Mouse (Mus musculus): ENCODE measurements around the gene Slc12a1. TPM values are rescaled to one million over a fixed set of nuclear protein-coding genes. Genes with fewer than 3 reads are reported as not detected.

Slc12a1 gene
- polyA plus RNA-seq, 1 experiment from 2014 or later: not detected

DNA sequence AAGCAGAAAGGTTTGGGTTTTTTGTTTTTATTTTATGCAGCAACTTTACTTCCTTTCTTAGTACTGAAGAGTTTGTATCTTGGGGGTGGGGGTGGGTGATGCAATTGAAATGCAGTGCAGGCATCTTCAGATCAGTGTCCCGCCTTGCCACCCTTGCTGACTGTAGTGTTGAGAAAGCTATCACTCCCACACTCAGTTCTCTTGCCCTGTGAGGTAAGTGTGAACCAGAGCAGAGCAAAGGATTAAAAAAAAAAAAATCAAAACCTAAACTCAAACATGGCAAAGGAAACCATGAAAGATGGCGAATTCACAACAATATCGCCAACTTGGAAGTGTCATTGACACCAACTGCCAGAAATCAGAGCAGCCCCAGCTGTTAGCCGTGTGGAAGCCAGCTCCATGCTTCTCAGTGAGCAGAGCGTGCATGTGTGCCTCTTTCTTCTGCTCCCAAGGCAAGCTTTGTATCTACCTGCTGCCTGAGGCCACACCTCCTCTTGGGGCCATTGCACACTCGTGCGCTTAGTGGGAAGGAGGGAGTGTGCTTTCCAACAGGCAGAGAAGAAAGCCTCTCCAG is 26.0 kb downstream of the Slc12a1 start:
- no peak for DNase-seq (ENCODE audit: low spot score)
- Histone ChIP-seq H3K9me3 (ENCODE audit: control insufficient read depth, low read length) (no peaks in the 10 kb centered on the region), H3K9ac (ENCODE audit: low read length) (no peak overlapping the region), H3K4me1 (ENCODE audit: control insufficient read depth, insufficient read depth, low read length) (no peaks in the 10 kb centered on the region), H3K27me3 (ENCODE audit: control insufficient read depth, insufficient read depth, low read length) (no peaks in the 10 kb centered on the region), H3K4me2 (ENCODE audit: low read depth, severe bottlenecking) (no peak overlapping the region), H3K4me3 (ENCODE audit: low read depth, low read length) (no peak overlapping the region), H3K27ac (replicated peaks; ENCODE audit: low read depth, low read length) (no peak overlapping the region), H3K36me3 (ENCODE audit: control insufficient read depth, insufficient read depth, low read length) (no peaks in the 10 kb centered on the region)
- ATAC-seq (ENCODE audit: insufficient number of reproducible peaks, low FRiP score, low TSS enrichment, low read depth): no peak
- 81% methylated on average over 7 of the region's 7 CpGs for WGBS

DNA sequence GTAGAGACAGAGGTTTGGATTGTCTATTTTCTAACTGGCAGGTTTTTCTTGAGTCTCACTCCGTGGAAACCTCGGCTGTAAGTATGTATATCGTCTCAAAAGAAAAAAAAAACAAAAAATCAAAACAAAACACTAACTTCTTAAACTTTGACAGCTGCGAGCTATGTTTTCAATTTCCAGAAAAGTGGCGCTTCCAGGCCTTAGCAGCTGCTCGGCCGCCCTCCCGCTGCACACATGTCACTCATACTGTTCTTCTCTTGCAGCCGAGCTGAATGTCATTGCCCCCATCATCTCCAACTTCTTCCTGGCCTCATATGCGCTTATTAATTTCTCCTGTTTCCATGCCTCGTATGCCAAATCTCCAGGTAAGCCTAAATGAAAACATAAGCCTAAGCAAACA is 35.6 kb downstream of the Slc12a1 start:
- no peaks in the 10 kb centered on the region for H3K9me3 ChIP-seq (ENCODE audit: control insufficient read depth, low read length)
- H3K27me3 ChIP-seq (ENCODE audit: control insufficient read depth, insufficient read depth, low read length): no peaks in the 10 kb centered on the region
- DNase-seq (ENCODE audit: low spot score) (no peak), ATAC-seq (ENCODE audit: insufficient number of reproducible peaks, low FRiP score, low TSS enrichment, low read depth) (no peak)
- 73% methylated on average over 11 of the region's 11 CpGs for WGBS
- H3K36me3 ChIP-seq (ENCODE audit: control insufficient read depth, insufficient read depth, low read length): no peaks in the 10 kb centered on the region
- H3K4me3 ChIP-seq (ENCODE audit: low read depth, low read length): no peak overlapping the region
- no peaks in the 10 kb centered on the region for H3K4me1 ChIP-seq (ENCODE audit: control insufficient read depth, insufficient read depth, low read length)
- H3K4me2 ChIP-seq (ENCODE audit: low read depth, severe bottlenecking): no peak overlapping the region
- no peak overlapping the region for H3K9ac ChIP-seq (ENCODE audit: low read length)
- H3K27ac ChIP-seq (replicated peaks; ENCODE audit: low read depth, low read length): no peak overlapping the region

DNA sequence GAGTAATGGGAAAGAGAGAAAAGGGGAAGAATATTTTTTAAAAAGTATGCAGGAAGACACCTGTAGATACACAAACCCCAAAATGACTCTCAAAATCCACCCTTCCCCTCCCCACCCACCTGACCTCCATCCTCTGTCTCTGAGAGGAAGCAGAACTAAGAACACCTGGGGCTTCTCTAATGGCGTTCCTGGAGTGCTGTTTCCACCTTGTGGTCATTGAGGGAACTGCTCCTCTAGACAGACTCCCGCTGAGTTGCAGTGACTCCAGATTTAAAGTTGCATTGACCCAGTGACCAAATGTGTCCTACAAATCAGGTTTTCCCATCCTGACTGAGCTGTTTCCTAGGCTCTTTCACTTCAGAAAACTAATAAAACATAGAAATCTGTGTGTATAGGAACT is 36.9 kb downstream of the Slc12a1 start:
- H3K36me3 ChIP-seq (ENCODE audit: control insufficient read depth, insufficient read depth, low read length): no peaks in the 10 kb centered on the region
- no peak overlapping the region for H3K4me2 ChIP-seq (ENCODE audit: low read depth, severe bottlenecking)
- H3K4me1 ChIP-seq (ENCODE audit: control insufficient read depth, insufficient read depth, low read length): no peaks in the 10 kb centered on the region
- H3K9me3 ChIP-seq (ENCODE audit: control insufficient read depth, low read length): no peaks in the 10 kb centered on the region
- H3K27me3 ChIP-seq (ENCODE audit: control insufficient read depth, insufficient read depth, low read length): no peaks in the 10 kb centered on the region
- no peak overlapping the region for H3K9ac ChIP-seq (ENCODE audit: low read length)
- DNase-seq (ENCODE audit: low spot score) (peak; percentile 78), ATAC-seq (ENCODE audit: insufficient number of reproducible peaks, low FRiP score, low TSS enrichment, low read depth) (no peak; the same call in 1 of the 2 replicates)
- no peak overlapping the region for H3K27ac ChIP-seq (replicated peaks; ENCODE audit: low read depth, low read length)
- WGBS: 4% methylated on average over 2 of the region's 2 CpGs
- H3K4me3 ChIP-seq (ENCODE audit: low read depth, low read length): no peak overlapping the region

DNA sequence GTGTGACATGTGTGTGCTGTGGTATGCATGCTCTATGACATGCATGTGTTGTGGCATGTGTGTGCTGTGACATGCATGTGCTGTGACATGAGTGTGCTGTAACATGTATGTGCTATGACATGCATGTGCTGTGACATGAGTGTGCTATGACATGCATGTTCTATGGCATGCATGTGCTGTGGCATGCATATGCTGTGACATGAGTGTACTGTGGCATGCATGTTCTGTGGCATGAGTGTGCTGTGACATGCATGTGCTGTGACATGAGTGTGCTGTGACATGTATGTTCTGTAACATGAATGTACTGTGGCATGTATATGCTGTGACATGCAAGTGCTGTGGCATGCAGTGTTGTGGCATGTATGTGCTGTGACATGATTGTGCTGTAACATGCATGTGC is 40.6 kb downstream of the Slc12a1 start:
- DNase-seq (ENCODE audit: low spot score): no peak
- H3K9ac ChIP-seq (ENCODE audit: low read length): no peak overlapping the region
- no peaks in the 10 kb centered on the region for H3K9me3 ChIP-seq (ENCODE audit: control insufficient read depth, low read length)
- no peak for ATAC-seq (ENCODE audit: insufficient number of reproducible peaks, low FRiP score, low TSS enrichment, low read depth)
- no peak overlapping the region for H3K4me2 ChIP-seq (ENCODE audit: low read depth, severe bottlenecking)
- no peak overlapping the region for H3K4me3 ChIP-seq (ENCODE audit: low read depth, low read length)
- no peaks in the 10 kb centered on the region for H3K36me3 ChIP-seq (ENCODE audit: control insufficient read depth, insufficient read depth, low read length)
- no peak overlapping the region for H3K27ac ChIP-seq (replicated peaks; ENCODE audit: low read depth, low read length)
- H3K4me1 ChIP-seq (ENCODE audit: control insufficient read depth, insufficient read depth, low read length): no peaks in the 10 kb centered on the region
- no peaks in the 10 kb centered on the region for H3K27me3 ChIP-seq (ENCODE audit: control insufficient read depth, insufficient read depth, low read length)

DNA sequence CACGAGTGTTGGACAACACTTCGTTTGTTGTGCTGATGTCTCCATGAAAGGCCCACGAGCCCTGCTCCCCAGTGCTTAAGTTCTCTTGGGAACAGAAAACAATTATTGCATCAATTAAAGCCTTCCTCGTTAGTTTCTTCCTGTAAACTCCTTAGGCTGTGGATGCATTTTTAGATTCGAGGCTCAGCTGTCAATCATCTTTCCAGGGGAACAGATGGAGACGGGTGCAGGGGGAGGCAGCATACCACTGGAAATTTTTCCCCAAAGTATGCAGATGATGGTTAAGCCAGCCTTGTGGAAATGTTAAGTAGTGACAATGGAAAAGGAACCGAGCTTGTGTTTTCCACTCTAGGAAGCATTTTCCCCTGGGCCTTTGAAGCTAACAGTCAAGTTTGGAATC is 44.5 kb downstream of the Slc12a1 start:
- 61% methylated on average over 7 of the region's 7 CpGs for WGBS
- ATAC-seq (ENCODE audit: insufficient number of reproducible peaks, low FRiP score, low TSS enrichment, low read depth): no peak
- no peaks in the 10 kb centered on the region for H3K27me3 ChIP-seq (ENCODE audit: control insufficient read depth, insufficient read depth, low read length)
- H3K27ac ChIP-seq (replicated peaks; ENCODE audit: low read depth, low read length): no peak overlapping the region
- no peak overlapping the region for H3K4me2 ChIP-seq (ENCODE audit: low read depth, severe bottlenecking)
- no peak overlapping the region for H3K4me3 ChIP-seq (ENCODE audit: low read depth, low read length)
- no peaks in the 10 kb centered on the region for H3K4me1 ChIP-seq (ENCODE audit: control insufficient read depth, insufficient read depth, low read length)
- H3K9me3 ChIP-seq (ENCODE audit: control insufficient read depth, low read length): no peaks in the 10 kb centered on the region
- no peak overlapping the region for H3K9ac ChIP-seq (ENCODE audit: low read length)
- no peak for DNase-seq (ENCODE audit: low spot score)
- no peaks in the 10 kb centered on the region for H3K36me3 ChIP-seq (ENCODE audit: control insufficient read depth, insufficient read depth, low read length)

DNA sequence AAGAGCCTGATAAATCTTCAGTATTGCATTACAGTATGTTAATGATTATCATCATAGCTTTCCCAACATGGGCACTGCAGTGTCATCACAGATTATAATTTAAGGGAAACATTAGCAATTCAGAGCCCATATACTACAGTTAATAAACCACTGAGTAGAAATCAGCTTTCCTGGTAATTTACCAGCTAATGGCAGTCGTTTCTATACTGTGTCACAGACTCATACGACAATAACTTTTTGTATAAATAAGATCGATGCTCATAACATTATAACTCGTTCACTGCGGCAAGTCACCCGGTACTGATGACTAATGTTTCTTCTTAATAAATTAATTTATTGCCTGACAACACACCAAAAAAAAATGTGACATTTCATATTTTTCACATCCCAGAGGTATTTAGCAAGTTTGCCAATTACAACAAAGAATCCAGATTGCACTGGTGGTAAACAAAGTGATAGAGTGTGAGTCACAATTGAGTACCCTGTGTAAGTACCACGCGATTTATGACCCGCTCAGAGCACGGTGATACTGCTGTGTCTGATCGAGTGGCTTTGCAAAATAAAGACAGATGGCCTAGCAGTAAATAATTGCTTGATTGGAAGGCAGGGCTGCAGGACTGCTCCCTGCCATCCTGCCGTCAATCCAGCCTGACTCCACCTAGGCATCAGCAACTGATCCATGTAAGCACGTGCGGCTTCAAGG is 56.7 kb downstream of the Slc12a1 start:
- no peak for ATAC-seq (ENCODE audit: insufficient number of reproducible peaks, low FRiP score, low TSS enrichment, low read depth)
- 50% methylated on average over 14 of the region's 14 CpGs for WGBS

DNA sequence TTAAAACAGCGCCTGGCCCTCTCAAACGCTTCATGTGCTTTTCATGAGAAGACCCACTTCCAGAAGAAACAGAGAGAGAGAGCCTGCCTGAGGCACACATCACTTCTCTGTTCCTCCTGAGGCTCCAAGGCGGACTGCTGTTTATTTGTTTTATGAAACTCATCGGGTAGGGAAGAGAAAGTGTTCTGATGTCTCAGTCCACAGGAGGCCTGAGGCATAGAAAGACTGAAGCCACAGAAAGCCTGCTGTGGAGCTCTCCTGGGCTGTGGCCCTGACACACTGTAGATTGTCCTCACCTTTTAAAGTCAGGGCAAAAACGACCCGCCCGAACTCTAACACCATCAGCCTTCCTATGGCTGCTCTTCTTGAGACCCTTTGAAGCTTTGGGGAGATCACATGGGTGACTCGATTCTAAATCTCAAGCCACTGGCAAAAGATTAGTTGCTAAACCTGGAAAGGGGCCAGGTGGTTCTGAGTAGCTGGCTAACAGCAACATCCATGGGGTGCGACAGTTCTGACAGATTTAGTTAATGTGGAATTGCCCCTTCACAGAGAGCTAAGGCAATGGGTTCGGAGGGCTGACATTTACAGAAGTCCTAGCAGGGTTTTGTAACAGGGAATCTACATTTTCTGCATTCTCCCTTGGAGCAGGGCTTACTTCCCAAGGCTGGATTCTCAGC is 59.7 kb downstream of the Slc12a1 start:
- H3K4me2 ChIP-seq (ENCODE audit: low read depth, severe bottlenecking): no peak overlapping the region
- H3K9ac ChIP-seq (ENCODE audit: low read length): no peak overlapping the region
- H3K4me1 ChIP-seq (ENCODE audit: control insufficient read depth, insufficient read depth, low read length): no peaks in the 10 kb centered on the region
- no peaks in the 10 kb centered on the region for H3K27me3 ChIP-seq (ENCODE audit: control insufficient read depth, insufficient read depth, low read length)
- no peak for ATAC-seq (ENCODE audit: insufficient number of reproducible peaks, low FRiP score, low TSS enrichment, low read depth)
- H3K36me3 ChIP-seq (ENCODE audit: control insufficient read depth, insufficient read depth, low read length): no peaks in the 10 kb centered on the region
- DNase-seq (ENCODE audit: low spot score): no peak
- no peaks in the 10 kb centered on the region for H3K9me3 ChIP-seq (ENCODE audit: control insufficient read depth, low read length)
- H3K27ac ChIP-seq (replicated peaks; ENCODE audit: low read depth, low read length): no peak overlapping the region
- no peak overlapping the region for H3K4me3 ChIP-seq (ENCODE audit: low read depth, low read length)
- WGBS: 51% methylated on average over 10 of the region's 10 CpGs

More for the DNA sequence above, 56.7 kb downstream of the Slc12a1 start:
- Histone ChIP-seq H3K9me3 (ENCODE audit: control insufficient read depth, low read length) (no peaks in the 10 kb centered on the region), H3K4me1 (ENCODE audit: control insufficient read depth, insufficient read depth, low read length) (no peaks in the 10 kb centered on the region), H3K27me3 (ENCODE audit: control insufficient read depth, insufficient read depth, low read length) (no peaks in the 10 kb centered on the region), H3K4me3 (ENCODE audit: low read depth, low read length) (no peak overlapping the region), H3K36me3 (ENCODE audit: control insufficient read depth, insufficient read depth, low read length) (no peaks in the 10 kb centered on the region), H3K27ac (replicated peaks; ENCODE audit: low read depth, low read length) (no peak overlapping the region), H3K4me2 (ENCODE audit: low read depth, severe bottlenecking) (no peak overlapping the region), H3K9ac (ENCODE audit: low read length) (no peak overlapping the region)
- no peak for DNase-seq (ENCODE audit: low spot score)

DNA sequence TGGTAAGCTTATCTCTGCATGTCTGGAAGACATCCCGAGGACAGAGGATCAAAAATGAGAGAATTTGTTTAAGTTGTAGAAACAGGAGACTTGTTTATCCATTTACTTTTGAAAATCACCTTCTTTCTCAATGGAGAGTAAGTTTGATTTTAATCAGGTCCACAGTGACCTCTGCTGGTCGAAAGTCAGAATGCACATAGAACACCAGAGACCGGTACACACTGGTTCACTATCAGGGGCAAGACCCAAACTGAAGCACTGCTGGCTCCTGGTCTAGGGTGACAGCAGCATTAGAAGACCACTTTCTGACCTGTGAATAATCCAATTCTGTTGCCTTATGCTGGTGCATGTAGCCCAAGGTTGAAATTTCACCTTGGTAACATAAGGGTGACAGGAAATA is 62.3 kb downstream of the Slc12a1 start:
- Histone ChIP-seq H3K4me1 (ENCODE audit: control insufficient read depth, insufficient read depth, low read length) (no peaks in the 10 kb centered on the region), H3K27ac (replicated peaks; ENCODE audit: low read depth, low read length) (no peak overlapping the region), H3K9ac (ENCODE audit: low read length) (no peak overlapping the region), H3K9me3 (ENCODE audit: control insufficient read depth, low read length) (no peaks in the 10 kb centered on the region), H3K27me3 (ENCODE audit: control insufficient read depth, insufficient read depth, low read length) (no peaks in the 10 kb centered on the region), H3K4me3 (ENCODE audit: low read depth, low read length) (no peak overlapping the region), H3K36me3 (ENCODE audit: control insufficient read depth, insufficient read depth, low read length) (no peaks in the 10 kb centered on the region), H3K4me2 (ENCODE audit: low read depth, severe bottlenecking) (no peak overlapping the region)
- no peak for ATAC-seq (ENCODE audit: insufficient number of reproducible peaks, low FRiP score, low TSS enrichment, low read depth)
- peak; percentile 92 for DNase-seq (ENCODE audit: low spot score)
- WGBS: 5% methylated on average over 3 of the region's 3 CpGs

Measured in limb, embryonic 11.5 days (tissue).